8 mouse cellular contexts compared by ENCODE assay signal in genomic region chr11:108343789-108344462, GRCm38 (mm10). TPM values are rescaled to one million over a fixed set of nuclear protein-coding genes. Genes with fewer than 3 reads are reported as not detected.
DNase-seq lines count a peak whose midpoint lies in the region; ATAC-seq lines count a peak whose summit lies in the region.

Gene Prkca, minus strand, starts transcription at chr11:108343928.

- DNase-seq in cerebellum, postnatal 4 days (ENCODE audit: low spot score in 2 of 2) = peak; percentile 84 to 97
- peak; percentile 96 for DNase-seq in gastrocnemius, postnatal 10 days
- peak; percentile 96 for DNase-seq in induced T-regulatory cell, adult 2 months (ENCODE audit: low read depth)
- DNase-seq in left cerebral cortex, adult 8-10 months (ENCODE audit: low spot score in 2 of 2) = peak; percentile 90 to 92
- peak; percentile 95 for DNase-seq in right cerebral cortex, adult 18-20 months
- peak; percentile 92 for DNase-seq in urinary bladder, adult 2 months (ENCODE audit: low spot score)

- peak; percentile 71 for ATAC-seq in activated CD4-positive, CD25-positive, alpha-beta regulatory T cell, adult 4 months
- ATAC-seq in megakaryocyte, adult 5-6 weeks (ENCODE audit: poor library complexity, severe bottlenecking) = peak; percentile 76

RNA-seq across cellular contexts. Expression of gene Prkca, which starts in this region (rescaled TPM):
- polyA plus RNA-seq in activated CD4-positive, CD25-positive, alpha-beta regulatory T cell, adult 4 months (2017; shearing (Covaris generic)) = 10 to 100 TPM; 11.7 to 15.3 TPM
- 10 to 100 TPM; 47.6 to 51.0 TPM for total RNA-seq in gastrocnemius, postnatal 10 days (2021)
- 100 to 1,000 TPM; 132 to 162 (median 144) TPM for total RNA-seq in left cerebral cortex, adult 8-10 months (2022)
- 6.4 and 6.9 TPM in 2 replicates for total RNA-seq in megakaryocyte, adult 5-6 weeks (2015)
- total RNA-seq in megakaryocyte, adult 5-6 weeks (2017) = 1.6 and 4.3 TPM in 2 replicates
- 16.4 and 20.6 TPM in 2 replicates for polyA plus RNA-seq in urinary bladder, adult 2 months (2012; rRNA removed)

Comparison
In these comparisons a context has a peak if more than half of its experiments do, and no peak if none do; other contexts are left out.
1. Peak in every context shown above with its lines: DNase-seq and ATAC-seq.
2. RNA of gene Prkca (total RNA-seq): 132 to 162 TPM in left cerebral cortex, adult 8-10 months and 47.6 to 51.0 TPM in gastrocnemius, postnatal 10 days; 1.6 to 6.9 TPM in megakaryocyte, adult 5-6 weeks; every median in the first group is over 4 times any median in the second.